Mouse (Mus musculus) bone marrow, adult 2 months (tissue): ENCODE measurements around the gene Sox8.

ENCODE experiments used
- CTCF ChIP-seq: fragments of 200-500 bp; IDR thresholded peaks from 2 replicates; pipeline ENCODE4 v1.5.1; 2011; ENCODE audit warnings: low read length, control low read depth; ENCODE audit not compliant: control insufficient read depth, insufficient read depth
- POLR2A ChIP-seq: fragments of 200-500 bp; IDR thresholded peaks from 2 replicates; pipeline ENCODE4 v1.6.1; 2011; ENCODE audit warnings: low read depth, mild to moderate bottlenecking, control low read depth, low read length, borderline replicate concordance; ENCODE audit not compliant: control insufficient read depth

DNA sequence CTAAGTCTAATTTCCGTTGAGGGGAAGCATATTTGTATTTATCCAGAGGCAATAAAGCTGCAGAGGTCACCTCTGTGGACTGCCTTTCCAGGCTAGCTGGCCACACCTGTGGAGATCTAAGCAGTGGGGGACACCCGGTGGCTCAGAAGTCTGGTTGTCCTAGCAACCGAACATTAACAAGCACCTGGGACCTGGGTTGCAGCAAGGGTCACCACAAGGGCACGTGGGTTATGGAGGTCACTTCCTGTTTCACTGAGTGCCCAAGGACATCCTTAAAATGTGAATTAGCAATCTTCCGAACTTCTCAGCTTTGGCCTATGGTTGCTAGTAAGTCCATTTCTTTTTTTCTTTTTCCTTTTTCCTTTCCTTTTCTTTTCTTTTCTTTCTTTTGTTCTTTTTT lies 33.7 kb upstream of the Sox8 start:
- no peak for TF ChIP-seq CTCF
- no peak for TF ChIP-seq POLR2A
